Mouse (Mus musculus): ENCODE results near the gene Spag4. TPM values are rescaled to one million over a fixed set of nuclear protein-coding genes. Genes with fewer than 3 reads are reported as not detected.
"Not testable (repeated sequence)": the region's sequence is repeated elsewhere in the genome, so short reads cannot be mapped to it uniquely, and the experiment has no call there.

The Spag4 gene
- polyA plus RNA-seq, 1 experiment from 2014 or later: 1.6 TPM

DNA sequence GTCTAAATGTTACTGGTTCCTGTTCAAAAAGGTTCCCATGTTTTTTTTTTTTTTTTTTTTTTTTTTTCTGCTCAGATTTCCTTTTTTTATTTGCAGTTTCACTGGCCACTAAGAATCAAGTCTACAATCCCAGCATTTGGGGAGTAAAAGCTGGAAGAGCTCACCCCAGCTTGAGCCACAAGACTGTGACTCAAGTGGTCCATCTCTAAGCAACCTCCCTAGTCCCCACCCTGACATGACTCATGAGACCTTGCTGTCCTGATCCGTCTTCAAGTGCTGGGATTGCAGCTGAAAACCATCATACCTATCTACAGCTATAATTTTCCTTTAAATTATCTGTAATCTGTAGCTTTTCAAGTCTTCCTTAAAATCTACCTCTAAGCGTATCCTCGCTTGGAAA, 19.6 kb downstream of the Spag4 start:
- Histone ChIP-seq H3K4me3 (ENCODE audit: low read length) (no peak overlapping the region), H3K4me1 (ENCODE audit: control insufficient read depth, insufficient read depth, low read length) (peaks cover 18% of the 10 kb centered on the region), H3K27me3 (ENCODE audit: control insufficient read depth, insufficient read depth, low read length) (no peaks in the 10 kb centered on the region), H3K27ac (ENCODE audit: low read length) (no peak overlapping the region), H3K36me3 (ENCODE audit: control insufficient read depth, insufficient read depth) (peaks cover 1% of the 10 kb centered on the region; the same call in 1 of the 2 replicates), H3K4me2 (ENCODE audit: low read depth, low read length) (no peak overlapping the region), H3K9me3 (replicated peaks; ENCODE audit: control insufficient read depth, low read length) (no peaks in the 10 kb centered on the region), H3K9ac (ENCODE audit: low read length) (no peak overlapping the region)
- ATAC-seq (replicated peaks; ENCODE audit: extremely low read depth, insufficient read depth, low FRiP score): no peak
- 89% methylated on average over 3 of the region's 3 CpGs for WGBS

DNA sequence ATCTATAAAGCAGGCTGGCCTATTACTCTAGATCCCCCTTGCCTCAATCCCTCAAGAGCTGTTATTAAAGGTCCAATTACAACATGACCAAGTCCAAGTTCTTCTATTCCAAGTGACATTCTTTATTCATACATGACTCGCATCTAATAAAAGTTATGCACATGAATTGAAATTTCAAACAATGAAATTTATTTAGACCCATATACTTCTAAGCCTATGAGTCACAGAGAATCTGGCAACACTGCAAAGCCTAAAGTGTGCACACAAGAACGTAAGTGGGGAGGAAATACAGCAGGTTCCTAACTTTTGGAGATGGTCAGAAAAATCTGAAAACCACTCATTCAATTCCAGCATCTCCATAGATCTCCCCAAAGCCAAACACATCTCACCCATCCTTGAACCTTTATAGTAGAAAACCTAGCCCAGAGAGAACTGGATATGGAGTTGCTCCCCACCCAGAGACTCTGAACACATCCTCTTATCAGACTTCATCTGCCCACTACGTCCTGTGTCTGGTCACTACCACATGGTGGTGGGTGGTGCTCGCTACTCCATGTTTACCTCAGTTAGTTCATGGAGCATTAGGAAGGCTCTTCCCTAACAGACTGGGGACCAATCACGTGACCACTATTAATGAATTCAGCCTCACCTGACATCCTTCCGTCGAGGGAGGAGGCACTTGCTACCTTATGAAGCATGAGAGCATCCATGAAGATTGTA, 22.6 kb downstream of the Spag4 start:
- Histone ChIP-seq H3K9ac (ENCODE audit: low read length) (no peak overlapping the region), H3K36me3 (ENCODE audit: control insufficient read depth, insufficient read depth) (peaks cover 5% of the 10 kb centered on the region; the same call in 1 of the 2 replicates), H3K4me2 (ENCODE audit: low read depth, low read length) (no peak overlapping the region), H3K27ac (ENCODE audit: low read length) (no peak overlapping the region), H3K27me3 (ENCODE audit: control insufficient read depth, insufficient read depth, low read length) (no peaks in the 10 kb centered on the region), H3K9me3 (replicated peaks; ENCODE audit: control insufficient read depth, low read length) (no peaks in the 10 kb centered on the region), H3K4me1 (ENCODE audit: control insufficient read depth, insufficient read depth, low read length) (peaks cover 5% of the 10 kb centered on the region), H3K4me3 (ENCODE audit: low read length) (no peak overlapping the region)
- 82% methylated on average over 7 of the region's 7 CpGs for WGBS
- no peak for ATAC-seq (replicated peaks; ENCODE audit: extremely low read depth, insufficient read depth, low FRiP score)

DNA sequence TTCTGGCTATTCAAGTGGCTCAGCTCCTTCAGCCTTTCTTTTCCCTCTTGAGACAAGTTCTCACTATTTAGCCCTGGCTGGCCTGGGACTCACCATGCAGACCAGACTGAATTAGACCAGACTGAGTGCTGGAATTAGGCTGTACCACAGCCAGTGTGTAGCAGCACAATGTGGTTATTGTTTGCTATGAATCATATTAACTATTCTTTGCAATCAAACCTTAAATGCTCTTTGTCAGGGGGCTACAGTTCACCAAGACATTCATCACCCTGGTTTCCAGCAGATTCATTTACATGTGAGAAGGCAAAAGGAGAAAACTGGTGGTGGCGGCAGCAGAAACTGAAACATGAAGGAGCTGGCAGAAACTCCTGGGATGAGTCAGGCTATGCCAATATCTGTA, 24.8 kb downstream of the Spag4 start:
- Histone ChIP-seq H3K9ac (ENCODE audit: low read length) (no peak overlapping the region), H3K36me3 (ENCODE audit: control insufficient read depth, insufficient read depth) (peaks cover 5% of the 10 kb centered on the region; the same call in 1 of the 2 replicates), H3K4me3 (ENCODE audit: low read length) (no peak overlapping the region), H3K27ac (ENCODE audit: low read length) (no peak overlapping the region), H3K4me1 (ENCODE audit: control insufficient read depth, insufficient read depth, low read length) (peaks cover 5% of the 10 kb centered on the region), H3K9me3 (replicated peaks; ENCODE audit: control insufficient read depth, low read length) (no peaks in the 10 kb centered on the region), H3K4me2 (ENCODE audit: low read depth, low read length) (no peak overlapping the region), H3K27me3 (ENCODE audit: control insufficient read depth, insufficient read depth, low read length) (no peaks in the 10 kb centered on the region)
- 82% methylated on average over 1 of the region's 1 CpGs for WGBS
- no peak for ATAC-seq (replicated peaks; ENCODE audit: extremely low read depth, insufficient read depth, low FRiP score)

DNA sequence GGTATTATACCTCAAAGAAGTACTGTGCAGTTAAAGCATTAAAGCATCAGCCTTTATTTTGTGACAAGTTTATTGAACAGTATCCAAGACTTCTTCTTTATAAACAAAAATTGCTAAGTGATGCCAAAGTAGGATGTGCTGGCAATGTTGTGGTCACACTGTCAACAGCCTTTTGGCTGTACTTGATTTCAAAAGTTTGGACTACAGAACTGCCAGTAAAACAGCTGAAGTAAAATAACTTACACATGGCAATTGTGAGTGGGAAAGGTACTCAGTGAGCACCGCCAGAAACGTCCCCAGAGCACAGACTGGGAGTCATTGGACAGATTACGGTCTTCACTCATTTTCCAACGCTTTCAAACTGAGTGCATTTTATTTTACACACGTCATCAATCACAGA, 27.0 kb downstream of the Spag4 start:
- WGBS: 67% methylated on average over 5 of the region's 5 CpGs
- no peak overlapping the region for H3K9ac ChIP-seq (ENCODE audit: low read length)
- no peaks in the 10 kb centered on the region; the same call in 1 of the 2 replicates for H3K4me1 ChIP-seq (ENCODE audit: control insufficient read depth, insufficient read depth, low read length)
- H3K9me3 ChIP-seq (replicated peaks; ENCODE audit: control insufficient read depth, low read length): no peaks in the 10 kb centered on the region
- no peak overlapping the region for H3K4me2 ChIP-seq (ENCODE audit: low read depth, low read length)
- no peak overlapping the region for H3K4me3 ChIP-seq (ENCODE audit: low read length)
- no peaks in the 10 kb centered on the region for H3K27me3 ChIP-seq (ENCODE audit: control insufficient read depth, insufficient read depth, low read length)
- no peak overlapping the region for H3K27ac ChIP-seq (ENCODE audit: low read length)
- H3K36me3 ChIP-seq (ENCODE audit: control insufficient read depth, insufficient read depth): peaks cover 15% of the 10 kb centered on the region
- ATAC-seq (replicated peaks; ENCODE audit: extremely low read depth, insufficient read depth, low FRiP score): no peak

DNA sequence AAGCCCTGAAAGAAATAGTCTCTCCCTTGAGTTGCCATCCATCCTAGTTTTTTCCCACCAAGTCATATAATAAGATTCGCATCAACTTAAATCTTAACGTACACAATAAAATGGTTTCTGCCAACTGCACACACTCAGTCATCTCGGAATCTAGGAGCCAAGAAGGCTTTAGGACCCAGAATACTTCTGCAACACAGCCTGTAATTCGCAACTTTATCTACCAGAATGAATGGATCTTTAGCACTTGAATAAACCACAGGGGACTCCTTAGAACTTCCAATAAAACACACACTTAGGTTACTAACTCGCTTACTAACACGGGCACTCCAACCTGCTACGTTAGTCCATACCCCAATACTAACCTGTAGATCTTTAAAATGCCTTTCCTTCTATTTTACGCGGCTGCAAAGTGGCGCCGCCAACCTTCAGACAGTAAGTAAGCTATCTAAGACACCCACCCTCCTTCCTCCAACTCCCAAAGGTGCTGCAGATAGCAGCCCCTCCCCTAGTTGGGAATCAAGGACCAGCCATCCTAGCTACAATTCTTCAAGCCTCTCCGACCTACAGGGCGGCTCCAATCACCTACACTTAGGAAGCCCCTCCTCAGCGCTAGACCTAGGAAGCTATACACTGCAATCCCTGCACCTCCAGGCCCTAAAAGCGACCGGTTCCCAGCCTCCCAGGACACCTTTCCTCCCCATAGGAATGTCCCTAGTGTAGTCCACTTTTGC, 45.8 kb downstream of the Spag4 start:
- Histone ChIP-seq H3K9ac (ENCODE audit: low read length) (peak overlapping the region; percentile 98), H3K4me2 (ENCODE audit: low read depth, low read length) (peak overlapping the region; percentile 71), H3K27me3 (ENCODE audit: control insufficient read depth, insufficient read depth, low read length) (no peaks in the 10 kb centered on the region), H3K4me1 (ENCODE audit: control insufficient read depth, insufficient read depth, low read length) (peaks cover 13% of the 10 kb centered on the region), H3K4me3 (ENCODE audit: low read length) (peak overlapping the region; percentile 96), H3K36me3 (ENCODE audit: control insufficient read depth, insufficient read depth) (no peaks in the 10 kb centered on the region), H3K27ac (ENCODE audit: low read length) (peak overlapping the region; percentile 93), H3K9me3 (replicated peaks; ENCODE audit: control insufficient read depth, low read length) (no peaks in the 10 kb centered on the region)
- peak; percentile 59 for ATAC-seq (replicated peaks; ENCODE audit: extremely low read depth, insufficient read depth, low FRiP score)
- WGBS: under 1% methylated on average over 16 of the region's 16 CpGs

DNA sequence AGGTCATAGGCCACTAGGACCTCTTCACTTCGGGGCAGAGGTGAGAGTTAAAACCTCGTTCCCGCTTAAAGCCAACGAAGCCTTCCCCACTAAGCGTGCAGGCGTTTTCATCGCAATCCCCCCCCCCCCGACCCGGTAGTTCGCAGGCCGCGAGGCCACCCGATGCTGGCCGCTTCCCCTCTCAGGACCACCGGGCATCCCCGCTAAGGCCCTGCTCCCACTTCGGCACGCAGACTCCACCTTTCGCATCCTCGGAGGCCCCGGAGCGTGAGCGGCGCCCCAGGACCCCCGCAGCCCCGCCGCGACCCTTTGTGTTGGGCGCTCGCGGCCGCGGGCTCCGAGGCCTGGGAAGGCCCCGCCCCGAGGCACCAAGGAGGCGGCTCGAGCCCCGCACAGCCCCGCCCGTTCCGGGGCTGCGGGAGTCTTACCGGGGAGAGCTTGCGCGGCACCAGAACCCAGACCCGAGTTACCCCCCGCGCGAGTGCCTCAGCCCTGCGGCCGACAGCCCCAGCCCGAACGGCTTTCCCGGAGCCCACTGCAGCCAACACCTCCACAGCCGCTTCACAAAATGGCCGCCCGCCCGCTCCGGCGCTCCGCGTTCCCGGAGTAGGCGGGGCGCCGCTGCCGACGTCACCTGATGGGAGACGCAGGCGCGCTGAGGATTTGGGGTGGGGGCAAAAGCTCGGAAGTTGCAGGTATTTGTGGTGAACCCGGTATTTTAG, 46.5 kb downstream of the Spag4 start, which contains the start of the genes Cpne1 and Rbm12:
Gene Cpne1, minus strand, starts transcription at position 608 of the 722 bp plus-strand sequence.
Gene Rbm12, minus strand, starts transcription at position 621 of the 722 bp plus-strand sequence.
- H3K27ac ChIP-seq (ENCODE audit: low read length): peak within 1 kb of the TSS; percentile 93
- peak within 1 kb of the TSS; percentile 71 for H3K4me2 ChIP-seq (ENCODE audit: low read depth, low read length)
- ATAC-seq (replicated peaks; ENCODE audit: extremely low read depth, insufficient read depth, low FRiP score): peak; percentile 92
- peak within 1 kb of the TSS; percentile 98 for H3K9ac ChIP-seq (ENCODE audit: low read length)
- H3K9me3 ChIP-seq (replicated peaks; ENCODE audit: control insufficient read depth, low read length): no peaks in the 10 kb centered on the region
- no peaks in the 10 kb centered on the region for H3K36me3 ChIP-seq (ENCODE audit: control insufficient read depth, insufficient read depth)
- no peaks in the 10 kb centered on the region for H3K27me3 ChIP-seq (ENCODE audit: control insufficient read depth, insufficient read depth, low read length)
- H3K4me3 ChIP-seq (ENCODE audit: low read length): peak within 1 kb of the TSS; percentile 96
- peaks cover 13% of the 10 kb centered on the region for H3K4me1 ChIP-seq (ENCODE audit: control insufficient read depth, insufficient read depth, low read length)
- WGBS: under 1% methylated on average over 70 of the region's 74 CpGs

DNA sequence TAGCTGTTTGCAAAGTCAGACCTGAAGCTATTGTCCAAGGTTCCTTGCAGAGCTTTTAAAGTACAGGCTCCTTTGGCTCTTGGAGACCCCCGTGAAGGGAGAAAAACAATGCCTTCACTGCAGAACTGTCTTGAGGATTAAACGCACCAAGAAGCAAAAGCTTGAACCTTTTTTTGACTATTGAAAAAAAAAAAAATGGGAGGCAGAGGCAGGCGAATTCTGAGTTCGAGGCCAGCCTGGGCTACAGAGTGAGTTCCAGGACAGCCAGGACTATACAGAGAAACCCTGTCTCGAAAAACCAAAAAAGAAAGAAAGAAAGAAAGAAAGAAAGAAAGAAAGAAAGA, 47.1 kb downstream of the Spag4 start:
- 25% methylated on average over 5 of the region's 5 CpGs for WGBS
- ATAC-seq (replicated peaks; ENCODE audit: extremely low read depth, insufficient read depth, low FRiP score): not testable (repeated sequence)

DNA sequence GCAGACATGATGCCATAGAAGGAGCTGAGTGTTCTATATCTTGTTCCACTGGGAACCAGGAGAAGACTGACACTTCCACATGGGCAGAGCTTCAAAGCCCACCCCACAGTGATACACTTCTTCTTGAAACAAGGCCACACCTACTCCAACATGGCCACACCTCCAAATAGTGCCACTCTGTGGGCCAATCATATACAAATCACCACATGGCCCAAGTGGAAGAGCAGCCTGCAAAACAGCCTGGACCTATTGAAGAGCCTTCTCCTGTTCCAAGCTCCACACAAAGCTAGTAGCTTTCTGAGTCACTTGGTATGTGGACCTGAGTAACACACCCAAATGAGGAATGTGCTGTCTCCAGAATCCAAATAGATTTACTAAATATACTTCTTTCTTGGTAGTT, 54.6 kb downstream of the Spag4 start:
- Histone ChIP-seq H3K9me3 (replicated peaks; ENCODE audit: control insufficient read depth, low read length) (peaks cover 3% of the 10 kb centered on the region), H3K27me3 (ENCODE audit: control insufficient read depth, insufficient read depth, low read length) (no peaks in the 10 kb centered on the region), H3K27ac (ENCODE audit: low read length) (no peak overlapping the region), H3K4me3 (ENCODE audit: low read length) (no peak overlapping the region), H3K4me1 (ENCODE audit: control insufficient read depth, insufficient read depth, low read length) (no peaks in the 10 kb centered on the region), H3K9ac (ENCODE audit: low read length) (no peak overlapping the region), H3K36me3 (ENCODE audit: control insufficient read depth, insufficient read depth) (peaks cover 8% of the 10 kb centered on the region; the same call in 1 of the 2 replicates), H3K4me2 (ENCODE audit: low read depth, low read length) (no peak overlapping the region)
- ATAC-seq (replicated peaks; ENCODE audit: extremely low read depth, insufficient read depth, low FRiP score): no peak

More for the DNA sequence above, 47.1 kb downstream of the Spag4 start:
- peak overlapping the region; percentile 64 for H3K4me2 ChIP-seq (ENCODE audit: low read depth, low read length)
- not testable (repeated sequence) for H3K9me3 ChIP-seq (replicated peaks; ENCODE audit: control insufficient read depth, low read length); H3K27me3 ChIP-seq (ENCODE audit: control insufficient read depth, insufficient read depth, low read length); H3K36me3 ChIP-seq (ENCODE audit: control insufficient read depth, insufficient read depth)
- peak overlapping the region; percentile 93 for H3K27ac ChIP-seq (ENCODE audit: low read length)
- H3K4me3 ChIP-seq (ENCODE audit: low read length): peak overlapping the region; percentile 96
- peaks cover 13% of the 10 kb centered on the region for H3K4me1 ChIP-seq (ENCODE audit: control insufficient read depth, insufficient read depth, low read length)
- H3K9ac ChIP-seq (ENCODE audit: low read length): peak overlapping the region; percentile 98

Data from heart, embryonic 16.5 days (tissue).